Mouse (Mus musculus): ENCODE data around the gene Vmn1r130.
"Not testable (repeated sequence)": the region's sequence is repeated elsewhere in the genome, so short reads cannot be mapped to it uniquely, and the experiment has no call there.

Gene Vmn1r130

DNA sequence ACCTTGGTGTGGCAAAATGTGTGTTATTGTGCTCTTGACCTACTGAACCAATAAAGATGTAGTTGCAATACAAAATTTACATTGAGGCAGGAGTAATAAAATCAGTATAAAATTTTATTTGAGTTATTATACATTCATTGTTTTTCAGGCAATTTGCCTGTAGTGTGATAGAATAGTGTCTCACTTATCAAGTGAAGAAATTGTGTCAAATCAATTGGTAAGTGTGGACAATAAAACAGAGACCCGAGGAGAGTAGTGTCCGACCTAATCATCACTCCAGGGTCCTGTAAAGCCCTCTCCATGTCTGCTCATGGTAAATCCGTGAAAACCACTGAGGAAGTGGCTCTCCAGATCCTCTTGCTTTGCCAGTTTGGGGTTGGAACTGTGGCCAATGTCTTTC lies at the start of gene Vmn1r130:
Gene Vmn1r130 (plus strand): TSS at position 301 of the 400 bp plus-strand sequence.
- DNase-seq (ENCODE audit: low spot score in 2 of 2) = not testable (repeated sequence)

DNA sequence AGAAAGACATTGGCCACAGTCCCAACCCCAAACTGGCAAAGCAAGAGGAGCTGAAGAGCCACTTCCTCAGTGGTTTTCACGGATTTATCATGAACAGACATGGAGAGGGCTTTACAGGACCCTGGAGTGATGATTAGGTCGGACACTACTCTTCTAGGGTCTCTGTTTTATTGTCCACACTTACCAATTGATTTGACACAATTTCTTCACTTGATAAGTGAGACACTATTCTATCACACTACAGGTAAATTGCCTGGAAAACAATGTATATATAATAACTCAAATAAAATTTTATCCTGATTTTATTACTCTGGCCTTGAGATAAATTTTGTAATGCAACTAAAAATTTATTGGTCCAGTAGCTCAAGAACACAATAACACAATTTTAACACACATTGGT lies 34.4 kb downstream of the Vmn1r130 start, which contains the start of gene Vmn1r131:
Gene Vmn1r131 (minus strand): TSS at position 101 of the 400 bp plus-strand sequence.
- not testable (repeated sequence) for DNase-seq (ENCODE audit: low spot score in 2 of 2)
